Mouse (Mus musculus) forebrain, embryonic 12.5 days (tissue): ENCODE measurements around the gene Ccar1. TPM values are rescaled to one million over a fixed set of nuclear protein-coding genes. Genes with fewer than 3 reads are reported as not detected.
A peak's percentile ranks its signal among the peaks of the same experiment; 100 is the strongest.

Experiments used
- ATAC-seq: fragments of 200-750 bp; cut with Nextera tagmentation; 2 replicates; pipeline ENCODE4 v1.8.0; 2017; ENCODE audit warnings: moderate TSS enrichment; ENCODE audit not compliant: low FRiP score
- H3K27ac ChIP-seq: fragments of 300-500 bp; sonication (generic); 2 replicates; pipeline ENCODE4 v1.5.1; 2016; ENCODE audit warnings: mild to moderate bottlenecking
- H3K27me3 ChIP-seq: fragments of 300-500 bp; sonication (generic); 2 replicates; pipeline ENCODE4 v1.6.1; 2016; ENCODE audit warnings: mild to moderate bottlenecking
- H3K36me3 ChIP-seq: fragments of 300-500 bp; sonication (generic); replicated peaks from 2 replicates; pipeline ENCODE4 v1.6.1; 2016; ENCODE audit warnings: mild to moderate bottlenecking
- H3K4me1 ChIP-seq: fragments of 300-500 bp; sonication (generic); 2 replicates; pipeline ENCODE4 v1.6.1; 2016
- H3K4me2 ChIP-seq: fragments of 300-500 bp; sonication (generic); 2 replicates; pipeline ENCODE4 v1.6.1; 2016; ENCODE audit warnings: mild to moderate bottlenecking, moderate library complexity
- H3K4me3 ChIP-seq: fragments of 300-500 bp; sonication (generic); replicated peaks from 2 replicates; pipeline ENCODE4 v1.5.1; 2016; ENCODE audit warnings: mild to moderate bottlenecking
- H3K9ac ChIP-seq: fragments of 300-500 bp; sonication (generic); 2 replicates; pipeline ENCODE4 v1.6.1; 2016; ENCODE audit warnings: mild to moderate bottlenecking
- H3K9me3 ChIP-seq: fragments of 300-500 bp; sonication (generic); 2 replicates; pipeline ENCODE4 v1.6.1; 2016
- WGBS: fragments of 180-500 bp; shearing (Covaris S2); methylation state at CpG from one replicate; pipeline ENCODE4 v1.1.7; 2016; 5-methylcytosine and 5-hydroxymethylcytosine counted together
- polyA plus RNA-seq: library from polyadenylated mRNA; unstranded; fragments of >200 nt; fragmentation: Nextera tagmentation; extraction: Ambion mirVana; gene quantifications from 2 replicates; pipeline ENCODE4 v1.2.1, GENCODE M21; 2016

Gene Ccar1
- polyA plus RNA-seq = 165 and 171 TPM in 2 replicates

DNA sequence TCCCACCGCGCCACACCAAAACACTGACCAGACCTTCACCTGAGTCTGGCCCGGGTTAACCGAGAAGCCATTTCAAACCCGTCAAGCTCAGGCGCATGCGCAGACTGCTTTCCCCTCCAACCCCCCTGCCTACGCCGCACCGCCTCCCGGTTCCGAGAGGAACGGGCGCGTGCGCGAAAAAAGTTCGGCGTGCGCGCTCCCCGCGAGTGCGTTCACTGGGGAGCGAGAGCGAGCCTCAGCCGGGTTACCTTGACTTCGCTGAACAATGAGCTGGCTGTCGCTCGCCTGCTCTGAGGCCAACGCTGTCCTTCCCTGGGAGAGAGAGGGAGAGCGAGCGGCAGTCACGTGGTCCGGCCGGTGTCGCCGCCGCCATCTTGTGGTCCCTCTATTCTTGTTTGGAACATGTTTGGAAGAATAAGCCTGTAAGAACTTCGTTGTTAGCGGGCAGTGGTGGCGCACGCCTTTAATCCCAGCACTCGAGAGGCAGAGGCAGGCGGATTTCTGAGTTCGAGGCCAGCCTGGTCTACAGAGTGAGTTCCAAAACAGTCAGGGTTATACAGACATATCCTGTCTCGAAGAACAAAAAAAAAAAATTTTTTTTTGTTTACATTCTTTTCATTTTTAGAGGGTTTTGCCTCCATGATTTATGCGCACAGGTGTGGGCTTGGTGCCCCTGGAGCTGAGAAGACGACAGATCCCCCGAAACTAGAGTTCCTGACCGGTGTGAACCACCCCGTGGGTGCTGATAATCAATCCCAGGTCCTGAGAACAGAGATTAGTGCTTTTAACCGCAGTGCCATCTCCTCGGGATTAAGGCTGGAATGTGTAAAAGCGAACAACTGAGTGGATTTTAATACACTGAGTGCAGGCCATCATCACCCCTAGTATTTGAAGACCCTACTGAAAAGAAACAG, at the start of gene Ccar1:
Gene Ccar1 (minus strand): TSS at position 110 of the 914 bp plus-strand sequence.
- Histone ChIP-seq H3K4me3 (peak within 1 kb of the TSS; percentile 100), H3K36me3 (peaks cover 27% of the 10 kb centered on the region), H3K4me1 (peaks cover 28% of the 10 kb centered on the region), H3K9me3 (no peaks in the 10 kb centered on the region), H3K27me3 (no peaks in the 10 kb centered on the region), H3K4me2 (peak within 1 kb of the TSS; percentile 76), H3K9ac (peak within 1 kb of the TSS; percentile 100), H3K27ac (peak within 1 kb of the TSS; percentile 95)
- peak; percentile 98 for ATAC-seq
- WGBS = 5% methylated on average over 55 of the region's 55 CpGs

- no peak overlapping the region for H3K27ac ChIP-seq
- WGBS = 98% methylated on average over 7 of the region's 7 CpGs
Measured at GRCm38 (mm10) chr10:62840687-62841086, 48.6 kb upstream of the Ccar1 start.

DNA sequence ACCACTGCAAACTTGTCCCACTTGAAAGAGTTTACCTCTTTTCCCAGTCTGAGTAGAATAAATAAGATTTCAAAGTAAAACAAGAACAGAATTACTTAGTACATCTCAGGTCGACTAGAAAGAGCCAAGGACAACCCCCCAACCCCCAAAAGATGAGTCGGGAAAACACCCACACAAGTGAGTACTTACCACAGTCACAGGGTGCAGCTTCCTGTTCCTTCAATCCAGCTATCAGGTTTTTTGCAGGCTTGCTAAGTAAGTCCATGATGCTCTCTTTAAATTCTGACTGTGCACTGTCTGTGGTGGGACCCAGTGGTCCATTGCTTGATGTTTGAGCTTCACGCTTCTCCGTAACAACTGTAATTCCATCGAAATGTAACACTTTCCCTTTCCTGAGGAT, 45.9 kb upstream of the Ccar1 start:
- H3K27ac ChIP-seq = no peak overlapping the region
- ATAC-seq = no peak
- H3K36me3 ChIP-seq = peaks cover 37% of the 10 kb centered on the region

More at GRCm38 (mm10) chr10:62840687-62841086, 48.6 kb upstream of the Ccar1 start:
- H3K36me3 ChIP-seq = peaks cover 27% of the 10 kb centered on the region
- H3K9ac ChIP-seq = no peak overlapping the region
- no peak overlapping the region for H3K4me2 ChIP-seq
- H3K27me3 ChIP-seq = no peaks in the 10 kb centered on the region
- H3K9me3 ChIP-seq = no peaks in the 10 kb centered on the region
- no peaks in the 10 kb centered on the region for H3K4me1 ChIP-seq
- H3K4me3 ChIP-seq = no peak overlapping the region
- ATAC-seq = no peak

DNA sequence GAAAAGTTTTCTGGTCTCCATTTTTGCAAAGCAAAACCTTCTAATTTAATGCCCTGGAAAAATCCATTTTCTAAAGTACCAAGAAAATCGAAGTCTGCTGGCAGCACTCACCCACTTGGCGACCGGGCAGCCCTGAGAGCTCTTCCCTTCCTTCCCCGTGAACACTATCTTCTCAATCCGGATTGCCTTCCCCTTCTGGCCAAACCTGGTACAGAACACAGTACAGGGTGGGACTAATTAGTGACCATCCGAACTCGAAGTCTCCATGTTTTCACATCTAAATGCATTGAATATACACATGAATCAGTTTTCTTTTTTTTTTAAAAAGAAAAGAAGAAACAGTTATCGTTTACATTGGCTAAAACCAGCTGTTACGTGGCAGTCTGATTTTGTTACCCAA, 40.7 kb upstream of the Ccar1 start:
- Histone ChIP-seq H3K9me3 (no peaks in the 10 kb centered on the region), H3K4me1 (no peaks in the 10 kb centered on the region), H3K4me3 (no peak overlapping the region), H3K9ac (no peak overlapping the region), H3K4me2 (no peak overlapping the region), H3K27ac (no peak overlapping the region), H3K27me3 (no peaks in the 10 kb centered on the region), H3K36me3 (peaks cover 35% of the 10 kb centered on the region)
- no peak for ATAC-seq
- WGBS = 88% methylated on average over 9 of the region's 9 CpGs

More for the DNA sequence above, 45.9 kb upstream of the Ccar1 start:
- H3K4me1 ChIP-seq = no peaks in the 10 kb centered on the region
- no peaks in the 10 kb centered on the region for H3K9me3 ChIP-seq
- H3K4me3 ChIP-seq = no peak overlapping the region
- 96% methylated on average over 5 of the region's 5 CpGs for WGBS
- no peaks in the 10 kb centered on the region for H3K27me3 ChIP-seq
- no peak overlapping the region for H3K4me2 ChIP-seq
- no peak overlapping the region for H3K9ac ChIP-seq

GRCm38 (mm10) chr10:62831546-62831945, 39.5 kb upstream of the Ccar1 start:
- no peaks in the 10 kb centered on the region for H3K9me3 ChIP-seq
- H3K4me1 ChIP-seq = no peaks in the 10 kb centered on the region
- no peak overlapping the region for H3K27ac ChIP-seq
- H3K36me3 ChIP-seq = peaks cover 34% of the 10 kb centered on the region
- 97% methylated on average over 2 of the region's 2 CpGs for WGBS
- ATAC-seq = no peak
- no peak overlapping the region for H3K9ac ChIP-seq
- no peak overlapping the region for H3K4me2 ChIP-seq
- no peaks in the 10 kb centered on the region for H3K27me3 ChIP-seq
- H3K4me3 ChIP-seq = no peak overlapping the region

GRCm38 (mm10) chr10:62824474-62824873, 32.4 kb upstream of the Ccar1 start:
- H3K27ac ChIP-seq = no peak overlapping the region
- WGBS = 86% methylated on average over 8 of the region's 8 CpGs
- no peaks in the 10 kb centered on the region for H3K9me3 ChIP-seq
- ATAC-seq = no peak
- no peak overlapping the region for H3K4me2 ChIP-seq
- no peaks in the 10 kb centered on the region for H3K4me1 ChIP-seq
- peaks cover 22% of the 10 kb centered on the region for H3K36me3 ChIP-seq
- H3K27me3 ChIP-seq = no peaks in the 10 kb centered on the region
- no peak overlapping the region for H3K4me3 ChIP-seq
- H3K9ac ChIP-seq = no peak overlapping the region

DNA sequence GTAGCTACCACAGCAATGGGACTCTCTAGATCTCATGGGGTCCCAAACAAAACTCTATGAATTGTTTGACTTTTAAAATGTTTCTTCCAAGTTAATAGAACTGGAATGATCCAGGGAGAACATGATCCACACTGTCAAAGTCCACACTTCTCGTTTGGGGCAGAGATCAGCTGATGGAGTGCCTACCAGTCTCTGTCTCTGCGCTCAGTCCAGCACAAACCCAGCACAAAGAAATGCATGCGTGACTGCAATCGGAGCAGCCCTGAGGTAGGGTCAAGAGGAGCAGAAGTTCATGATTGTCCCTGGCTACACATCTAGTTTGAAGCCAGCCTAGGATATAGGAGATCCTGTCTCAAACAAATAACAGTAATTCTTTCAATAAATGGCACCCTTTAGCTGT, 31.3 kb upstream of the Ccar1 start:
- WGBS = 79% methylated on average over 4 of the region's 4 CpGs
- H3K36me3 ChIP-seq = peaks cover 33% of the 10 kb centered on the region
- no peak overlapping the region for H3K4me3 ChIP-seq
- no peaks in the 10 kb centered on the region for H3K9me3 ChIP-seq
- no peak overlapping the region for H3K27ac ChIP-seq
- H3K9ac ChIP-seq = no peak overlapping the region
- H3K4me1 ChIP-seq = no peaks in the 10 kb centered on the region
- H3K27me3 ChIP-seq = no peaks in the 10 kb centered on the region
- no peak for ATAC-seq
- no peak overlapping the region for H3K4me2 ChIP-seq

DNA sequence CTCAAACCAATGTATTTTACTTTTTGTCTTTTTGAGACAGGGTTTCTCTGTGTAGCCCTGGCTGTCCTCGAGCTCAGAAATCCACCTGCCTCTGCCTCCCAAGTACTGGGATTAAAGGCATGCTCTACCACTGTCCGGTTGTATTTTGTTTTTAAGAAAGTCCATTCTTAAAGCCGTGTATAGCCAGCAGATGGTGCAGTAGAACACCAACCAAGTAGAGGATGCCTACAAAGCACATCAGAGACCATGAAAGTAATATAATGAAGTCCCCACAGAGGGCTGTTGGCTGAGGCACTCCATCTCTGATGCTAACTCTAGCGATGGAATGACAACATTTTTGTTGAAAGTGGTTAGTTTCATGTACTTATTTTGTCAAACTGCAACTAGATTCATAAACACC, 17.9 kb upstream of the Ccar1 start:
- Histone ChIP-seq H3K4me1 (no peaks in the 10 kb centered on the region), H3K27ac (no peak overlapping the region), H3K36me3 (peaks cover 28% of the 10 kb centered on the region), H3K9ac (no peak overlapping the region), H3K4me2 (no peak overlapping the region), H3K4me3 (no peak overlapping the region), H3K9me3 (no peaks in the 10 kb centered on the region), H3K27me3 (no peaks in the 10 kb centered on the region)
- ATAC-seq = no peak
- WGBS = 78% methylated on average over 4 of the region's 4 CpGs

DNA sequence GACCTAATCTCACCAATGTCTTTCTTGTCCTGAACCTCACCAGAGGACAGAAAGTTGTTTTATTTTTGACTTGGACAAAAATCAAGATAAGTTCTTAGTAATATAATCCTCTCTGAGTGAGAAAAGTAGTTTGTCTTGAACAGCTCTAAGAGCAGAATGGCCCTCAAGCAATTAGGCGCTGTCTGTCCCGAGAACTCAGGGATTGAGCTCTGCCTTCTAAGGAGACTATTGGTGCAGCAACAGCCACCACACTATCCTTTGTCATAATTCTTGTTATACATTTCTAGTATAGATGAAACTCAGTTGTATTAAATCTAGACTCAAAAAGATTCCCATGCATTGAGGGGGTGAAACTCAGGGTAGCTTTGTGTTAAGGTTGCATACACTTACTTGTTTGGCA, 16.7 kb upstream of the Ccar1 start:
- no peak overlapping the region for H3K27ac ChIP-seq
- no peaks in the 10 kb centered on the region for H3K27me3 ChIP-seq
- H3K9ac ChIP-seq = no peak overlapping the region
- no peaks in the 10 kb centered on the region for H3K4me1 ChIP-seq
- H3K4me3 ChIP-seq = no peak overlapping the region
- WGBS = 92% methylated on average over 2 of the region's 2 CpGs
- ATAC-seq = no peak
- no peaks in the 10 kb centered on the region for H3K9me3 ChIP-seq
- H3K4me2 ChIP-seq = no peak overlapping the region
- peaks cover 18% of the 10 kb centered on the region for H3K36me3 ChIP-seq

DNA sequence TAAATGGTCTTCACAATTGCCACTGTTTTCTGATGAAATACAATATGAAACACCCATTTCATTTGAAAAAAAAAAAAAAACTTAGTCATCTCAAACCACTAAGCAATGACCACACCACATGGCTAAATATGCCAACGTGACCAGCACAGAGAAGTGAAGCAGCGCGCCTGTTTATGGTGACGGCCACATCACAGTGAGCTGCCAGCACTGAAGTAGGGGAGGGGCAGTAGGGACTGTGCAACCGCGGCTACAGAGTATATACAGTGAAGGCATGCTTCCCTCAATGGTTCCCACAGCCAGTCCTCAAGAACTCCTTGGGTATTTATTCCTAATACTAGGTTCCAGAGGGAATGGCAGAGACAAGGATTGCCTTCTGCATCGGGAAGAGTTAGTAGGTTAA, 16.2 kb upstream of the Ccar1 start:
- Histone ChIP-seq H3K27me3 (no peaks in the 10 kb centered on the region), H3K36me3 (peaks cover 14% of the 10 kb centered on the region), H3K4me2 (no peak overlapping the region), H3K27ac (no peak overlapping the region), H3K4me1 (no peaks in the 10 kb centered on the region), H3K9ac (no peak overlapping the region), H3K9me3 (no peaks in the 10 kb centered on the region), H3K4me3 (no peak overlapping the region)
- WGBS = 93% methylated on average over 7 of the region's 7 CpGs
- no peak for ATAC-seq

DNA sequence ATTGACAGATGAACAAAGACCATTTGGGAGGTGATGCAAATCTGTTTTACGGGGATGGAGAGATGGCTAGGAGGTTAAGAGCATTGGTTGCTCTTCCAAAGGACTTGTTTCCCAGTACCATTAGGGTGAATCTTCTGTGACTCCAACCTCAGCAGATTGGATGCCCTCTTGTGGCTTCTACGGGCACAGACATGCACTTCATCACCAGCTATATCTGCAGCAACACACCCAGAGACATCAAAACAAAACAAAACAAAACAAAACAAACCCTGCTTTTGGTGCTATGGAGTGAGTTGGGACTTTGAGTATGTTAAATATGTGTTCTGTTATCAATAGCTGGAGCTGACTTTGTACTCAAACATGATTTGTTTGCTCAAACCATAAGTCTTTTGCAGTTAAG, 12.0 kb upstream of the Ccar1 start:
- H3K4me3 ChIP-seq = no peak overlapping the region
- H3K4me2 ChIP-seq = no peak overlapping the region
- H3K27me3 ChIP-seq = no peaks in the 10 kb centered on the region
- whole genome bisulfite sequencing = 72% methylated on average over 2 of the region's 2 CpGs
- no peak overlapping the region for H3K9ac ChIP-seq
- H3K4me1 ChIP-seq = no peaks in the 10 kb centered on the region
- H3K36me3 ChIP-seq = 0 out of 2 replicates have a peak, but pooled peaks cover 3% of the 10 kb centered on the region
- H3K27ac ChIP-seq = no peak overlapping the region
- no peak for ATAC-seq
- no peaks in the 10 kb centered on the region for H3K9me3 ChIP-seq

GRCm38 (mm10) chr10:62803296-62803695, 11.2 kb upstream of the Ccar1 start:
- WGBS = 98% methylated on average over 2 of the region's 2 CpGs
- 0 out of 2 replicates have a peak, but pooled peaks cover 3% of the 10 kb centered on the region for H3K36me3 ChIP-seq
- H3K9ac ChIP-seq = no peak overlapping the region
- no peak overlapping the region for H3K4me3 ChIP-seq
- ATAC-seq = no peak
- H3K4me1 ChIP-seq = no peaks in the 10 kb centered on the region
- H3K4me2 ChIP-seq = no peak overlapping the region
- no peaks in the 10 kb centered on the region for H3K27me3 ChIP-seq
- H3K9me3 ChIP-seq = no peaks in the 10 kb centered on the region
- H3K27ac ChIP-seq = no peak overlapping the region

- H3K4me1 ChIP-seq = peaks cover 20% of the 10 kb centered on the region
- no peaks in the 10 kb centered on the region for H3K27me3 ChIP-seq
- H3K27ac ChIP-seq = no peak overlapping the region
- peaks cover 11% of the 10 kb centered on the region for H3K36me3 ChIP-seq
- H3K4me3 ChIP-seq = no peak overlapping the region
- H3K4me2 ChIP-seq = no peak overlapping the region
- no peak for ATAC-seq
- H3K9me3 ChIP-seq = no peaks in the 10 kb centered on the region
- WGBS = 95% methylated on average over 4 of the region's 4 CpGs
- no peak overlapping the region for H3K9ac ChIP-seq
Measured at GRCm38 (mm10) chr10:62794221-62794620, 2.1 kb upstream of the Ccar1 start.
